Mouse (Mus musculus) embryonic facial prominence, embryonic 11.5 days (tissue): ENCODE results near the gene Zfx. TPM values are rescaled to one million over a fixed set of nuclear protein-coding genes. Genes with fewer than 3 reads are reported as not detected.

Experiments used
- ATAC-seq: fragments of 200-750 bp; cut with Nextera tagmentation; replicated peaks from 2 replicates; pipeline ENCODE4 v1.8.0; 2017; ENCODE audit warnings: low read depth; ENCODE audit not compliant: insufficient number of reproducible peaks, low FRiP score, low TSS enrichment
- DNase-seq: peaks from one replicate; pipeline ENCODE4 v3.0.0-alpha.2; 2015; ENCODE audit warnings: low spot score
- H3K27ac ChIP-seq: fragments of 300-500 bp; sonication (generic); replicated peaks from 2 replicates; pipeline ENCODE4 v1.5.1; 2014; ENCODE audit warnings: mild to moderate bottlenecking, low read depth, low read length, control low read depth
- H3K27me3 ChIP-seq: fragments of 300-500 bp; sonication (generic); 2 replicates; pipeline ENCODE4 v1.6.1; 2014; ENCODE audit warnings: mild to moderate bottlenecking, low read length, moderate library complexity, mixed read lengths; ENCODE audit not compliant: control insufficient read depth, insufficient read depth
- H3K36me3 ChIP-seq: fragments of 300-500 bp; sonication (generic); replicated peaks from 2 replicates; pipeline ENCODE4 v1.6.1; 2014; ENCODE audit warnings: low read depth, mild to moderate bottlenecking, low read length, moderate library complexity, mixed read lengths; ENCODE audit not compliant: control insufficient read depth, insufficient read depth
- H3K4me1 ChIP-seq: fragments of 300-500 bp; sonication (generic); 2 replicates; pipeline ENCODE4 v1.6.1; 2014; ENCODE audit warnings: low read length, mixed read lengths; ENCODE audit not compliant: control insufficient read depth, insufficient read depth
- H3K4me2 ChIP-seq: fragments of 300-500 bp; sonication (generic); 2 replicates; pipeline ENCODE4 v1.6.1; 2014; ENCODE audit warnings: low read depth, mild to moderate bottlenecking, control low read depth, low read length, moderate library complexity
- H3K4me3 ChIP-seq: fragments of 300-500 bp; sonication (generic); 2 replicates; pipeline ENCODE4 v1.5.1; 2014; ENCODE audit warnings: low read depth, low read length, control low read depth
- H3K9ac ChIP-seq: fragments of 300-500 bp; sonication (generic); replicated peaks from 2 replicates; pipeline ENCODE4 v1.6.1; 2014; ENCODE audit warnings: mild to moderate bottlenecking, control low read depth, low read length
- H3K9me3 ChIP-seq: fragments of 300-500 bp; sonication (generic); replicated peaks from 2 replicates; pipeline ENCODE4 v1.6.1; 2016; ENCODE audit warnings: mild to moderate bottlenecking, low read length, inconsistent platforms, mixed read lengths; ENCODE audit not compliant: control insufficient read depth
- WGBS: fragments of 180-500 bp; shearing (Covaris S2); extraction: QIAGEN DNeasy Blood & Tissue Kit; methylation state at CpG from one replicate; pipeline ENCODE4 v1.1.7; 2014; 5-methylcytosine and 5-hydroxymethylcytosine counted together
- polyA plus RNA-seq: library from polyadenylated mRNA; unstranded; fragments of >200 nt; fragmentation: Nextera tagmentation; extraction: Ambion mirVana; gene quantifications from 2 replicates; pipeline ENCODE4 v1.2.1, GENCODE M21; 2014

The Zfx gene
- polyA plus RNA-seq, 1 experiment from 2014 or later = 30.1 TPM

DNA sequence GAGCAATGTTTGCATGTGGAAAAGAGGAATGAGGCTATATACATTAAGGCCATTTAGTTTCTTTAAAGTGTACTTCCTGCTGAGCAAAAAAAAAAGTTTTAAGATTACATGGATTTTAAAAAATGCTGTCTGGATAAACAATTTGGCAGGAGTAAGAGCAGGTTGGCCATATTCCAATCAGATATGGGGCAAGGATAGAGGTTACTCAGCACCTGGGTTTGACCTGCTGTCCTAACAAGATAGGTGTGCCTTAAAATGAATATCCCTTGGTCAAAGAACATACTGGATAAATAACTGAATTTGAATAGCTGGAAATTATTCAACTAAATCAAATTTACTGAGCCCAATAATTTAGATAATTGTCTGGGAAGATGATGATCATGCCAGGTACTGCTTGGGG lies 5.2 kb downstream of the Zfx start:
- Histone ChIP-seq H3K27ac (no peak overlapping the region), H3K4me3 (no peak overlapping the region), H3K27me3 (peaks cover 6% of the 10 kb centered on the region; the same call in 1 of the 2 replicates), H3K9ac (no peak overlapping the region), H3K36me3 (no peaks in the 10 kb centered on the region), H3K9me3 (no peaks in the 10 kb centered on the region), H3K4me1 (no peaks in the 10 kb centered on the region), H3K4me2 (no peak overlapping the region)
- no peak for DNase-seq
- ATAC-seq = no peak

DNA sequence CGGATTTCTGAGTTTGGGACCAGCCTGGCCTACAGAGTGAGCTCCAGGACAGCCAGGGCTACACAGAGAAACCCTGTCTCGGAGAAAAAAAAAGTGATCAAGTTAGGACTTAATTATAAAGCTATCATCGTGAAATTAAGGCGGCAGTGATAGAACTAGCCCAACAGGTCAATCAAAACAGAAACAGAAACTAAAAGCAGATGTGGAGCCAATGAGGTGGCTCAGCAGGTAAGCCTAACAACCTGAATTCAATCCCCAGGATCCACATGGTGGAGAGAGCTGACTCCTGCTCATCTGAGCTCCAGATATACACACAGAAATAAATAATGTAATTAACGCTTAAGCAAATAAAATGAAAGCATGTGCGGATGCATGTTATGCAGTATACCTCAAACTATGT lies 7.6 kb downstream of the Zfx start:
- Histone ChIP-seq H3K27ac (no peak overlapping the region), H3K36me3 (no peaks in the 10 kb centered on the region), H3K4me2 (no peak overlapping the region), H3K9me3 (no peaks in the 10 kb centered on the region), H3K9ac (no peak overlapping the region), H3K4me3 (no peak overlapping the region), H3K4me1 (no peaks in the 10 kb centered on the region), H3K27me3 (no peaks in the 10 kb centered on the region)
- DNase-seq (no peak), ATAC-seq (no peak)
- WGBS = 84% methylated on average over 6 of the region's 6 CpGs

GRCm38 (mm10) chrX:94105964-94106363 lies 17.5 kb downstream of the Zfx start:
- no peaks in the 10 kb centered on the region for H3K36me3 ChIP-seq
- no peaks in the 10 kb centered on the region for H3K4me1 ChIP-seq
- 69% methylated on average over 2 of the region's 2 CpGs for WGBS
- no peaks in the 10 kb centered on the region; the same call in 1 of the 2 replicates for H3K27me3 ChIP-seq
- ATAC-seq (no peak), DNase-seq (no peak)
- no peak overlapping the region for H3K4me2 ChIP-seq
- H3K9me3 ChIP-seq = no peaks in the 10 kb centered on the region
- no peak overlapping the region for H3K4me3 ChIP-seq
- H3K9ac ChIP-seq = no peak overlapping the region
- no peak overlapping the region for H3K27ac ChIP-seq

DNA sequence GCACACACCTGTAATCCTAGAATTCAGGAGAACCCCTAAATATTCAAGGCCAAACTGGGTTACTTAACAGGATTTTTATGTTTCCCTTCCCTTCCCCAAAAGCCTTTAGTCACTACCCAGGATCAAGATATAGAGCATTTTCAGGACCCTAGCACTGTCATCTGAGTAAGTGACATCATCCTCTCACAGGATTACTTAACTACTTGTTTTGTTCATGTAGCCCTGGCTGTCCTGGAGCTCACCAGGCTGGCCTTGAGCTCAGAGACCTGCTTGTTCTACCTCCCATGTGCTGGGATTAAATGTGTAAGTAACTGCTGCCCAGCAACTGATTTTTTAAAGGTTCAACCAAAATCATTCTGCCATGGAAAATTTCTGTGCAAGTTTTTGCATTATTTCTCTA lies 20.6 kb downstream of the Zfx start:
- Histone ChIP-seq H3K27me3 (no peaks in the 10 kb centered on the region; the same call in 1 of the 2 replicates), H3K9me3 (no peaks in the 10 kb centered on the region), H3K4me1 (no peaks in the 10 kb centered on the region), H3K4me2 (no peak overlapping the region), H3K9ac (no peak overlapping the region), H3K4me3 (no peak overlapping the region), H3K36me3 (no peaks in the 10 kb centered on the region), H3K27ac (no peak overlapping the region)
- no peak for DNase-seq
- no peak for ATAC-seq

DNA sequence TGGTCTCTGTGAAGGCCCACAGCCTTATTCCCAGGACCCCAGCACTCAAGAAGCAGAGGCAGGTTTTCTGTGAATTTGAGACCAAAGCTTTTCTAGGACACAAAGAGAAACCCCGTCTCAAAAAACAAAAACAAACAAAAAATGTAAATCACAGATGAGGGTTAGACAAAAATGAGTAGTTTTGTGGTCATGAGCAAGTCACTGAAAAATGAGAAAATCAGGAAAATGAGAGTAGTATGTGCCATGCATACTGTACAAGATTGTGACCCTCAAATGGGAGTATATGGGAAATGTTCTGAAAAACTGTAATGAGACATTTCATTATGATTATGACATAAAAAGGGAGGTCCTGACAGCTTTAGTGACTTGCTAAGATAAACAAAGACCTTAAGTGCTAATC lies 22.9 kb downstream of the Zfx start:
- Histone ChIP-seq H3K27me3 (no peaks in the 10 kb centered on the region), H3K4me2 (no peak overlapping the region), H3K4me1 (no peaks in the 10 kb centered on the region), H3K27ac (no peak overlapping the region), H3K4me3 (no peak overlapping the region), H3K9ac (no peak overlapping the region), H3K36me3 (no peaks in the 10 kb centered on the region), H3K9me3 (no peaks in the 10 kb centered on the region)
- DNase-seq = no peak
- WGBS = 83% methylated on average over 1 of the region's 1 CpGs
- no peak for ATAC-seq

DNA sequence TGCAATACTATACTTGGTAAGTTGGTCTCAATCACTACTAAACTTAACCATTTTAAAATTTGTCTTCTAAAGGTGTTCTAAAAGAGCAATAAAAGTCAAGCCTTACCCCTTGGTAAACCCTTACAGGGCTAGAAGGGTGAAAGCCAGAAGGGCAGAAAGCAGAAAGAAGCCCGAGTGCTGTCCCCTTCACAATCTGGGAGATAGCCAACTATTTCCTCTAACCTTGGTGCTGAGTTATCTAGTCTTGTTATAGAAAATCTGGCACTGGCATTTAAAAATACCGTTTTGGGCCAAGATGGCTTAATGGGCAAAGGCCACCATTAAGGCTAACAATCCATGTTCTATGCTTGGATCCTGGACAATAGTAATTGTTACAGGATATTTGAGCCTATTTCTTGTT lies 32.5 kb downstream of the Zfx start:
- Histone ChIP-seq H3K27me3 (no peaks in the 10 kb centered on the region; the same call in 1 of the 2 replicates), H3K36me3 (no peaks in the 10 kb centered on the region), H3K9me3 (no peaks in the 10 kb centered on the region), H3K9ac (no peak overlapping the region), H3K4me1 (no peaks in the 10 kb centered on the region), H3K27ac (no peak overlapping the region), H3K4me3 (no peak overlapping the region), H3K4me2 (no peak overlapping the region)
- ATAC-seq = no peak
- 94% methylated on average over 2 of the region's 2 CpGs for WGBS
- no peak for DNase-seq

DNA sequence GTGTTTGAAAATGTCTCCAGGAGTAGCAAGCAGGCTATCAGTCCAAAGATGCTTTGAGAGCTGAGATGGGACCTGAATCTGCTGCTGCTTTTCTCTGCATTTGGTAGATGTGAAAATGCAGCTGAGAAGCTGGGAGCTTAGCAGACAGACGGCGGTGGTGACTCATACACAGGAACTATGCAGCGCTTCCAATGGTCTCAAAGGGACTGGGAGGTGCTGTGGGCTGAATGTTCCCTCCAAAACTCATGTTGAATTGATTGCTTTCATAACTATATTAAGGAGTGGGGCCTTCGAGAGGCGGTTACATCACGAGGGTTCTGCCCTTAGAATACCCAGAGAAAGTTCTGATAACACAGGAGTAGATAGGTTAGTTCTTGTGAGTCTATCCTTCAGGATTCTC lies 62.3 kb downstream of the Zfx start:
- Histone ChIP-seq H3K4me1 (no peaks in the 10 kb centered on the region), H3K36me3 (no peaks in the 10 kb centered on the region), H3K4me2 (no peak overlapping the region), H3K9ac (no peak overlapping the region), H3K27ac (no peak overlapping the region), H3K27me3 (no peaks in the 10 kb centered on the region; the same call in 1 of the 2 replicates), H3K9me3 (no peaks in the 10 kb centered on the region), H3K4me3 (no peak overlapping the region)
- ATAC-seq (no peak), DNase-seq (no peak)
- WGBS = 65% methylated on average over 6 of the region's 6 CpGs

DNA sequence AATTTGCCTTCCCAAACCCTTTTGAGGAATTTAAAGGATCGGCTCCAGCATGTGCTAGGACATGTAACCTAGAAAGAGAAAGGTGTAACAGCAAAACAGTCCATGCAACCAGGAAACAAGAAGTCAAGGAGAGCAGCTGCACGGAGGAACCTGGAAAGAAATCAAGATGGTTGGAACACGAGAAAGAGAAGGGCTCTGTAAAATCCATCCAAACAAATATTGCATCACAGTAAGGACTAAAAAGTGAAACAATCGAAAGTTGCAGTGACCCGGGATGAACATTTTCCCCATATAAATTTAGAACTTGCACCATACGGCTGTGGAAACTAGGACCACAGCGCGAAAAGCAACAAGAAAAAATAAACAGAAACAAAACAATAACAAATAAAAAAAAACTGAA lies 62.8 kb downstream of the Zfx start:
- Histone ChIP-seq H3K36me3 (no peaks in the 10 kb centered on the region), H3K9me3 (no peaks in the 10 kb centered on the region), H3K27me3 (no peaks in the 10 kb centered on the region; the same call in 1 of the 2 replicates), H3K4me1 (no peaks in the 10 kb centered on the region), H3K9ac (no peak overlapping the region), H3K4me3 (no peak overlapping the region), H3K4me2 (no peak overlapping the region), H3K27ac (no peak overlapping the region)
- ATAC-seq = no peak
- DNase-seq = no peak
- 72% methylated on average over 8 of the region's 8 CpGs for WGBS
